Mouse (Mus musculus): ENCODE data around the gene Atp13a4.

- TF ChIP-seq MAFK (IDR thresholded peaks at IDR 0.05; ENCODE audit: insufficient read depth, low read depth, low read length) (no peak), CHD2 (IDR thresholded peaks at IDR 0.05; ENCODE audit: low read depth, low read length) (no peak), ZNF384 (IDR thresholded peaks at IDR 0.05; ENCODE audit: low read depth, low read length) (no peak)
Measured at GRCm38 (mm10) chr16:29384781-29385180, 159.9 kb downstream of the Atp13a4 start.

Data from ES-E14 (cell line).